Mouse (Mus musculus) forebrain, embryonic 14.5 days (tissue): Measurements from ENCODE around the gene Ip6k1. TPM values are rescaled to one million over a fixed set of nuclear protein-coding genes. Genes with fewer than 3 reads are reported as not detected.

ENCODE experiments used
- ATAC-seq: fragments of 200-750 bp; cut with Nextera tagmentation; 2 replicates; pipeline ENCODE4 v1.8.0; 2017; ENCODE audit warnings: mild to moderate bottlenecking, moderate library complexity
- DNase-seq: peaks from one replicate; pipeline ENCODE4 v3.0.0-alpha.2; 2015; ENCODE audit warnings: low spot score
- H3K27ac ChIP-seq: fragments of 300-500 bp; sonication (generic); 2 replicates; pipeline ENCODE4 v1.5.1; 2014; ENCODE audit warnings: low read depth, mild to moderate bottlenecking, control low read depth, low read length, moderate library complexity
- H3K27me3 ChIP-seq: fragments of 300-500 bp; sonication (generic); replicated peaks from 2 replicates; pipeline ENCODE4 v1.6.1; 2014; ENCODE audit warnings: low read length, control low read depth, mixed read lengths; ENCODE audit not compliant: control insufficient read depth, insufficient read depth
- H3K36me3 ChIP-seq: fragments of 300-500 bp; sonication (generic); 2 replicates; pipeline ENCODE4 v1.6.1; 2014; ENCODE audit warnings: low read length, control low read depth; ENCODE audit not compliant: control insufficient read depth, insufficient read depth
- H3K4me1 ChIP-seq: fragments of 300-500 bp; sonication (generic); 2 replicates; pipeline ENCODE4 v1.6.1; 2014; ENCODE audit warnings: antibody characterized with exemption, low read length, control low read depth; ENCODE audit not compliant: control insufficient read depth, insufficient read depth
- H3K4me2 ChIP-seq: fragments of 300-500 bp; sonication (generic); 2 replicates; pipeline ENCODE4 v1.6.1; 2014; ENCODE audit warnings: mild to moderate bottlenecking, control low read depth, low read length
- H3K4me3 ChIP-seq: fragments of 300-500 bp; sonication (generic); 2 replicates; pipeline ENCODE4 v1.5.1; 2014; ENCODE audit warnings: low read depth, low read length, control low read depth
- H3K9ac ChIP-seq: fragments of 300-500 bp; sonication (generic); 2 replicates; pipeline ENCODE4 v1.6.1; 2014; ENCODE audit warnings: mild to moderate bottlenecking, low read length, control low read depth, moderate library complexity
- H3K9me3 ChIP-seq: fragments of 300-500 bp; sonication (generic); replicated peaks from 2 replicates; pipeline ENCODE4 v1.6.1; 2016; ENCODE audit warnings: low read length, control low read depth, mixed read lengths; ENCODE audit not compliant: control insufficient read depth
- WGBS: fragments of 180-500 bp; shearing (Covaris S2); extraction: QIAGEN DNeasy Blood & Tissue Kit; methylation state at CpG from one replicate; pipeline ENCODE4 v1.1.7; 2014; 5-methylcytosine and 5-hydroxymethylcytosine counted together
- polyA plus RNA-seq: library from polyadenylated mRNA; unstranded; fragments of >200 nt; fragmentation: Nextera tagmentation; extraction: Ambion mirVana; gene quantifications from 2 replicates; pipeline ENCODE4 v1.2.1, GENCODE M21; 2014

Gene Ip6k1
- polyA plus RNA-seq, 1 experiment from 2014 or later, result 39.3 TPM

GRCm38 (mm10) chr9:108069007-108069406 is 66.7 kb downstream of the Ip6k1 start:
- no peak overlapping the region for H3K4me2 ChIP-seq
- DNase-seq (no peak), ATAC-seq (no peak)
- H3K27ac ChIP-seq, result no peak overlapping the region
- no peaks in the 10 kb centered on the region for H3K4me1 ChIP-seq
- no peaks in the 10 kb centered on the region for H3K9me3 ChIP-seq
- peaks cover 41% of the 10 kb centered on the region for H3K36me3 ChIP-seq
- WGBS, result 92% methylated on average over 9 of the region's 9 CpGs
- H3K4me3 ChIP-seq, result no peak overlapping the region
- no peak overlapping the region for H3K9ac ChIP-seq
- H3K27me3 ChIP-seq, result no peaks in the 10 kb centered on the region

DNA sequence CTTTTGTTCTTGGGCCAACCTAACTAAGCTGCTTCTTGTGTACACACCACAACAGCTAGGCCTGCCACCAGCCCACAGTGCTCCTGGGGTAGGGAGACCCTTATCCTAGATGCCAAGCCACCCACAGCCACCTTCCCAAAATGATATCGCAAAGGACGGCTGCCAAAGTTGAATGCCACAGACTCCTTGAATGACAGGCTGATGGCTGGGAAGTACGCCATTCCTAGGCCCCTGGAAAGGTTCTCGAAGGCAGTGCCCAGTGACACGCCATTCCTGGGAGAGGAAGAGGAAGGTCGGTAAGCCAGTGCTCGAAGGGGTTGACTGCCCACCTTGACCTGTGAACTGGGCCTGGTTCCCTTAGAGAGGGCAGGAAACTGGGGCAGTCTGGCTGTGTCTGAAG is 67.2 kb downstream of the Ip6k1 start:
- Histone ChIP-seq H3K4me3 (no peak overlapping the region), H3K36me3 (peaks cover 36% of the 10 kb centered on the region), H3K27me3 (no peaks in the 10 kb centered on the region), H3K27ac (no peak overlapping the region), H3K4me1 (no peaks in the 10 kb centered on the region), H3K4me2 (no peak overlapping the region), H3K9me3 (no peaks in the 10 kb centered on the region), H3K9ac (no peak overlapping the region)
- no peak for ATAC-seq
- WGBS, result 91% methylated on average over 7 of the region's 7 CpGs
- DNase-seq, result no peak

- Histone ChIP-seq H3K27me3 (no peaks in the 10 kb centered on the region), H3K9me3 (no peaks in the 10 kb centered on the region), H3K4me2 (no peak overlapping the region), H3K4me1 (no peaks in the 10 kb centered on the region), H3K36me3 (peaks cover 33% of the 10 kb centered on the region), H3K4me3 (no peak overlapping the region), H3K27ac (no peak overlapping the region), H3K9ac (no peak overlapping the region)
- 88% methylated on average over 4 of the region's 4 CpGs for WGBS
- ATAC-seq, result no peak
- no peak for DNase-seq
These were observed 69.5 kb downstream of the Ip6k1 start for GRCm38 (mm10) chr9:108071801-108072200.

DNA sequence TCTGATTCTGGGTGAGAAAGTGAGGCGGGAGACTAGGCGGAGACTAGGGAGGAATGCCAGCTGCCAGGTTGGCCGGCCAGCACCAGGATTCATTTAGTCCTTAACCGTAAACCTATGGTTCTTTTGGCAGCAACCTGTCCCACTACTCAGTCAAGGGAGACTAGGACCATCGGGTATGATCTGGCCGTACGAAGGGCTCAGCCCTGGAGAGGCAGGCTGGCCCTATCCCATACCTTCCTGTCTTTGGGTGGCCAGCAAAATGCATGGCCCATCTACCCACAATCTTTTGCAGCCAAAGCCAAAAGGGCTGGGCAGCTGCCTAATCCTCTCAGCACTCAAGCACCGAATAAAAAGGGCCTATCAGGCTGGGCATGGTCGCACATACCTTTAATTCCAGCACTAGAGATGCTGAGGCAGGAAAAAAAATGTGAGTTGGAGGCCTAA is 70.2 kb downstream of the Ip6k1 start:
- H3K27me3 ChIP-seq, result no peaks in the 10 kb centered on the region
- no peaks in the 10 kb centered on the region for H3K9me3 ChIP-seq
- no peak overlapping the region for H3K9ac ChIP-seq
- peaks cover 31% of the 10 kb centered on the region for H3K36me3 ChIP-seq
- H3K4me2 ChIP-seq, result no peak overlapping the region
- no peak for DNase-seq
- no peak overlapping the region for H3K4me3 ChIP-seq
- H3K4me1 ChIP-seq, result no peaks in the 10 kb centered on the region
- ATAC-seq, result no peak
- H3K27ac ChIP-seq, result no peak overlapping the region
- WGBS, result 61% methylated on average over 9 of the region's 9 CpGs

- WGBS, result 61% methylated on average over 7 of the region's 7 CpGs
These were observed 71.0 kb downstream of the Ip6k1 start for GRCm38 (mm10) chr9:108073141-108073930.

GRCm38 (mm10) chr9:108080168-108080567 is 77.9 kb downstream of the Ip6k1 start, which contains the start of gene Mst1:
Mst1 (plus strand) TSS chr9:108080436.
- DNase-seq (no peak), ATAC-seq (no peak)
- Histone ChIP-seq H3K4me3 (peak within 1 kb of the TSS; percentile 87), H3K36me3 (peaks cover 16% of the 10 kb centered on the region), H3K9me3 (no peaks in the 10 kb centered on the region), H3K27me3 (peaks cover 20% of the 10 kb centered on the region), H3K9ac (peak within 1 kb of the TSS; percentile 98), H3K4me1 (peaks cover 5% of the 10 kb centered on the region; the same call in 1 of the 2 replicates), H3K27ac (no peak within 1 kb of the TSS), H3K4me2 (peak within 1 kb of the TSS; percentile 88)
- 77% methylated on average over 5 of the region's 5 CpGs for WGBS

More at GRCm38 (mm10) chr9:108073141-108073930, 71.0 kb downstream of the Ip6k1 start:
- Histone ChIP-seq H3K9me3 (no peaks in the 10 kb centered on the region), H3K27ac (peak overlapping the region; percentile 27; the same call in 1 of the 2 replicates), H3K27me3 (no peaks in the 10 kb centered on the region), H3K4me3 (no peak overlapping the region), H3K9ac (no peak overlapping the region), H3K4me2 (no peak overlapping the region), H3K36me3 (peaks cover 31% of the 10 kb centered on the region), H3K4me1 (peaks cover 2% of the 10 kb centered on the region; the same call in 1 of the 2 replicates)
- no peak for ATAC-seq
- no peak for DNase-seq

- peak overlapping the region; percentile 23; the same call in 1 of the 2 replicates for H3K4me2 ChIP-seq
- H3K4me1 ChIP-seq, result peaks cover 5% of the 10 kb centered on the region; the same call in 1 of the 2 replicates
- WGBS, result 6% methylated on average over 19 of the region's 19 CpGs
- H3K9me3 ChIP-seq, result no peaks in the 10 kb centered on the region
- ATAC-seq (no peak), DNase-seq (no peak)
- peaks cover 37% of the 10 kb centered on the region for H3K36me3 ChIP-seq
- H3K27me3 ChIP-seq, result peaks cover 20% of the 10 kb centered on the region
- no peak overlapping the region for H3K4me3 ChIP-seq
- H3K27ac ChIP-seq, result no peak overlapping the region
- H3K9ac ChIP-seq, result no peak overlapping the region
These were observed 80.2 kb downstream of the Ip6k1 start for GRCm38 (mm10) chr9:108082549-108082948.

- peaks cover 42% of the 10 kb centered on the region for H3K36me3 ChIP-seq
- H3K4me3 ChIP-seq, result no peak within 1 kb of the TSS
- H3K27ac ChIP-seq, result no peak within 1 kb of the TSS
- H3K9me3 ChIP-seq, result no peaks in the 10 kb centered on the region
- DNase-seq (no peak), ATAC-seq (no peak)
- no peak within 1 kb of the TSS for H3K9ac ChIP-seq
- peaks cover 5% of the 10 kb centered on the region; the same call in 1 of the 2 replicates for H3K4me1 ChIP-seq
- peaks cover 20% of the 10 kb centered on the region for H3K27me3 ChIP-seq
- peak within 1 kb of the TSS; percentile 23; the same call in 1 of the 2 replicates for H3K4me2 ChIP-seq
- WGBS, result 36% methylated on average over 12 of the region's 12 CpGs
These were observed 80.7 kb downstream of the Ip6k1 start, which contains the start of gene Rnf123 for GRCm38 (mm10) chr9:108082988-108083431. Rnf123 (minus strand) TSS chr9:108083346.

DNA sequence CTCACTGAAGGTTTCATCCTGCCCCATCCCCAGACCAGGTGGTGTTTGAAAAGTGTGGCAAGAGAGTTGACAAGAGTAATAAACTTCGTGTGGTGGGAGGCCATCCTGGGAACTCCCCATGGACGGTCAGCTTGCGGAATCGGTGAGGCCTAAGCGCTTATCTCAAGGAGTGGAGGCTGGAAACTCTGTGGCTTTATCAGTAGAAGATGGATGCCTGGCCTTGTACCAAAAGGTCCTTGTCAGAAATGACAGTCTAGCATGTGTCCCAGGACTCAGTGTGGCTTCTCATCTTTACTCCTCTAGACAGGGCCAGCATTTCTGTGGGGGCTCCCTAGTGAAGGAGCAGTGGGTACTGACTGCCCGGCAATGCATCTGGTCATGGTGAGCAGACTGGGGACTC is 81.3 kb downstream of the Ip6k1 start:
- no peak for ATAC-seq
- WGBS, result 84% methylated on average over 6 of the region's 6 CpGs
- H3K4me1 ChIP-seq, result peaks cover 1% of the 10 kb centered on the region; the same call in 1 of the 2 replicates
- H3K9me3 ChIP-seq, result no peaks in the 10 kb centered on the region
- no peak overlapping the region for H3K4me2 ChIP-seq
- no peak for DNase-seq
- no peak overlapping the region for H3K9ac ChIP-seq
- H3K27ac ChIP-seq, result no peak overlapping the region
- no peak overlapping the region for H3K4me3 ChIP-seq
- H3K36me3 ChIP-seq, result peaks cover 46% of the 10 kb centered on the region
- H3K27me3 ChIP-seq, result peaks cover 20% of the 10 kb centered on the region
